Mouse (Mus musculus) Patski (cell line): ENCODE results near the gene Gcdh. TPM values are rescaled to one million over a fixed set of nuclear protein-coding genes. Genes with fewer than 3 reads are reported as not detected.

ENCODE experiments used
- ATAC-seq: fragments of 100-300 bp; one replicate; pipeline ENCODE4 v1.8.0; 2021
- CTCF ChIA-PET: fragments of 350-600 bp; sonication (Branson Sonifier 250); formaldehyde crosslinking; loops from one replicate; lab custom pipeline; 2022; ENCODE audit warnings: inconsistent platforms; lab: Charles Lee
- POLR2A ChIA-PET: fragments of 350-600 bp; sonication (Branson Sonifier 250); formaldehyde crosslinking; loops from one replicate; lab custom pipeline; 2022; ENCODE audit warnings: antibody characterized with exemption, inconsistent platforms; lab: Charles Lee
- DNase-seq: peaks from one replicate; pipeline ENCODE4 v3.0.0-alpha.2; 2011; ENCODE audit warnings: low read depth, low spot score
- H3K27me3 ChIP-seq: fragments of 371-371 bp; one replicate; pipeline ENCODE4 v1.5.1; 2021
- CTCF ChIP-seq: fragments of 100-300 bp; IDR thresholded peaks from one replicate; pipeline ENCODE4 v1.5.1; 2021
- in situ Hi-C: fragments of 300-500 bp; cut with MboI; formaldehyde crosslinking; loops from 3 replicates; pipeline ENCODE4 v1.11.1; 2018; ENCODE audit warnings: low pct_unique_long_range_greater_than_20kb, mixed read lengths
- polyA plus RNA-seq: library from polyadenylated mRNA; unstranded; gene quantifications from one replicate; pipeline ENCODE4 v1.2.3, GENCODE M21; 2021

Gcdh gene
- polyA plus RNA-seq, 1 experiment from 2014 or later: 55.5 TPM

DNA sequence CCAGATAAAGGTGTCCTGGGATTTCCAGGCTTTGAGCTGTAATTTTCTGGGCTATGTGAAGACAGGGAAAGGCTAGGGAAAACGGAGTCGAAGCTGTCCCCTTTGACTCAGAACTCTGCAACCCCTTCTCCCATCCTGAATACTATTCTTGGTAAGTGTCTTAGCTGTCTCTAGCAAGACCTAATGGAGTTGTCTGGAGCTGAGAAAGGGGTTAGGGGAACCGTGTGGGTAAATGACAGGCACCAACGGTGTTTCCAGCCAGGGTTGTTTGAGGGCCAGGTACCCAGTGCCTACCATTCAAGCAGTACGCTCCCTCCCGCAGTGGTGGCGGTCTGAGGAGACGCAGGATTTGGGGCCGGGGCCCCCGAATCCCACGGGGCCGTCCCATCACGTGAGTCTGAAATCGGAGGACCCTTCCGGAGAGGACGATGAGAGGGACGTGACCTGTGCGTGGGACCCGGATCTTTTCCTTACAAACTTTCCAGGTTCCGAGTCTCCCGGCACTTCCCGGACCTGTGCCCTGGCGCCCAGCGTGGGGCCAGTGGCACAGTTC, 8.7 kb upstream of the Gcdh start:
- POLR2A ChIA-PET: interaction anchor here (0.8 to 3.1 kb wide), 3 partner anchors 10 to 82 kb away, joined by 3 to 14 read pairs (median 4); partner anchors contain the start of gene Calr
- CTCF ChIA-PET: interaction anchor here (1.0 to 3.6 kb wide), 12 partner anchors 8 to 87 kb away, joined by 3 to 22 read pairs (median 5); partner anchors contain the start of genes Calr and Gcdh
- ATAC-seq (no peak), DNase-seq (no peak)
- no peaks in the 10 kb centered on the region for H3K27me3 ChIP-seq
- in situ Hi-C loops: no loop called here
- TF ChIP-seq CTCF: no peak

DNA sequence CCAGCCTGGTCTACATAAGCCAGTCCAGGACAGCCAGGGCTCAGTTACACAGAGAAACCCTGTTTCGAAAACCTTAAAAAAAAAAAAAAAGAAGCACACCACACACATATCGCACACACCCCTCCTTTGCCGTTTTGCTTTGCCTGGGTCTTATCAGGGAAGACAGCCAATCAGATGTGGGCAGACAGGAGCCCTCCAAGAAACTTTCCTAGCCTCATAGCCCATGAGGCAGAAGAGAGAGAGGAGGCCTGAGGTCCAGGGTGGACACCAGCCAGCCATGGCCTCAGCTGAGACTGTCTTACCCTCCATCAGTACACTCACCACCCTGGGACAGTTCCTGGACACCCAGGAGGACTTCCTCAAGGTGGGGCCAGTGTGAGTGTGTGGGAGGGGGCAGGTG, 8.0 kb upstream of the Gcdh start, which contains the start of gene Klf1:
TSS of gene Klf1 (plus strand) at position 177 of the 400 bp plus-strand sequence.
- ATAC-seq: no peak
- CTCF ChIA-PET: interaction anchor here (1.2 to 3.6 kb wide), 3 partner anchors 8 to 55 kb away, joined by 3 to 22 read pairs (median 19); partner anchors contain the start of gene Gcdh
- no peak for DNase-seq
- POLR2A ChIA-PET: interaction anchor here (3.1 kb wide), 1 partner anchor 56 kb away, joined by 14 read pairs; the partner anchor contains the start of gene Calr
- H3K27me3 ChIP-seq: no peaks in the 10 kb centered on the region
- in situ Hi-C loops: no loop called here
- TF ChIP-seq CTCF: no peak

DNA sequence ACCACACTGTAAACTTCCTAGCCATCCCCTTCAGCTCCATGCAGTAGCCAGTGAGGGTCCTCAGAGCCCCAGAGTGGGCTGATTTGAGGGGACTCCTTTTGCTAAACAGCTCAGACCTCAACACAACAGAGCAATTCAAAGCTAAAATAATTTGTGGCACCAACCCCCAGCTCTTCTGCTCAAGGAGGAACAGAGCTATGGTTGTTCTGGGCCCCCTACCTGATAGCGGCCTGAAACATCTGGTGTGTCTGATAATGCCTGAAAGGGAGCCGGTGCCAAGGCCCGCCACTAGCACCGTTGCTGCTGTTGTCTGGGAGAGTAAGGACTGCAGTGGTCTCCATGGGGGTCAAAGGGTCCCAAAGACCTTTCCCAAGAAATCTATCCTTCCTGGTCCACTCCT, 7.3 kb upstream of the Gcdh start:
- H3K27me3 ChIP-seq: no peaks in the 10 kb centered on the region
- ATAC-seq (no peak), DNase-seq (no peak)
- POLR2A ChIA-PET: interaction anchor here (0.6 to 3.1 kb wide), 3 partner anchors 22 to 212 kb away, joined by 3 to 14 read pairs (median 6); partner anchors contain the start of gene Calr
- no peak for TF ChIP-seq CTCF
- in situ Hi-C loops: no loop called here
- CTCF ChIA-PET: interaction anchor here (0.6 to 3.6 kb wide), 4 partner anchors 9 to 44 kb away, joined by 3 to 19 read pairs (median 3); no protein-coding TSS in a partner anchor

DNA sequence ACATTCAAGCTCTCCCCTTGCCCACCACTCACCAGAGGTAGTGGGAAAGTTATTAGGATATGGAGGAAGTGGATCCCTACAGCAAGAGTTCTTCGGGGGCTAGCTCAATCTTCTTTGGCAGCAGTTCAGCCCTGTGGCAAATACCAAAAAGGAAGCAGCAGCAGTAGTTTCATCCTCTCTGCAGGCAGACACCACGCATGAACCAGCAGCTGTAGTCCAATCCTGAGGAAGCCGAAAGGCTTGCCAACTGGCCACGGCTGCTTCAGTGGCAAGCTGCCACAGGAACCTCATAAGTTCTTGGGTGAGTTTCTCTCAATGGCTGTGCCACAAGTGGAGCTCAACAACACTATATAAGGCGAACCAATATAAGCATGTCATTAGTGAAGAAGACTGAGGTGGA, 2.2 kb upstream of the Gcdh start:
- no peak for TF ChIP-seq CTCF
- no peaks in the 10 kb centered on the region for H3K27me3 ChIP-seq
- ChIA-PET POLR2A (no interaction called here), CTCF (no interaction called here)
- no peak for ATAC-seq
- no peak for DNase-seq
- in situ Hi-C loops: no loop called here

DNA sequence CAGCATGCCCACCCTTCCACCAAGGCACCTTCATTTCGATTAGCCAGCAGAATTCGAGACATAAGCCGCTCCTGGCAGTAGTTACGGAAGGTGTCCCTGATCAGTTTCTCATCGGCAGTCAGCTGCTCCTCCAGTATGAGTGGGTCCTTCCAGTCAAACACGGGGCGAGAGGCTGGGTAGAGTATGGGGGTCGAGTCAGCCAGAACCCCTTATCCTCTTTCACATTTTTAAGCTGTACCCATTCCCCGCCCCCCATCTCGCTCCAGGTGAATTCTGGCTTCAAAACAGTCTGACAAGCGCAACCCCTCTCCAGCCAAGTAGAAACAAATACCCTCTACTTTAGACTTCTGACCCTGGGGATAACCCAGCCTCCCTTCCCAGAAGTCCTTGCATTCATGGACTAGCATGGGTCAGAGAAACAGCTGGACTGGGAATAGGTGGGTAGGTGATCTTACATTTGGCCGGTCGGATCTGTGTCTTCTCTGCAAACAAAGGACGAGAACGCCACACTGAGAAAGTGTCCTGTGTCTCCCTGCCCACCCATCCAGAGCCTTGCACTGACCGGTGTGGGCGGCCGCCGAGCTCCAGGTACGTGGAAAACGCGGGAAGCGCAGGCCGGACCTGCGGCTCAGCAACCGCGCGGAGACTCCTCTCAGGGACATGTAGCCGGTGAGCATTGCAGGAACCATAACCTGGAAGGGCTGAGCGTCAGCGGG, 570 bp downstream of the Gcdh start:
- ChIA-PET POLR2A (interaction anchor here (0.8 to 1.5 kb wide), 5 partner anchors 10 to 45 kb away, joined by 3 to 4 read pairs (median 3); no protein-coding TSS in a partner anchor), CTCF (interaction anchor here (0.8 to 2.7 kb wide), 6 partner anchors 7 to 48 kb away, joined by 3 to 22 read pairs (median 4); partner anchors contain the start of gene Dnase2a)
- TF ChIP-seq CTCF: no peak
- ATAC-seq: peak; percentile 29
- DNase-seq: no peak
- H3K27me3 ChIP-seq: no peaks in the 10 kb centered on the region
- in situ Hi-C loops: no loop called here

DNA sequence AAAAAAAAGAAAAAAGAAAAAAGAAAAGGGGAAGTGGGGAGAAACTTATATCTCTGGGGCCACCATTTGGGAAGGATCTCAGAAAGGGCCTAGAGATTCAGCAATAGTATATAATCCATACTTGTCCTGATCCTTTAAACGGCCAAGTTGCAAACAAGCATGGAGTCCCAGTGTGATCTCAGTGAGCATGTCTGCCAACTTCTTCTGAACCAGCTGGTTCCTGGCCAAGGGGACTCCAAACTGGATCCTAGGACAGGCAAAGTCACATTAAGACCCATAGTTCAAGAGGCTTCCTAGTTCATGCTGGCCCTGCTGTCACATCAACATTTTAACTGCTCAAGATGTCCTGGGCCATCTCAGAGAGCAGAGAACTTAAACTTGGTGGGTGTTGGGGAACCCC, 4.6 kb downstream of the Gcdh start:
- TF ChIP-seq CTCF: no peak
- CTCF ChIA-PET: interaction anchor here (1.2 to 2.0 kb wide), 2 partner anchors 14 to 109 kb away, joined by 3 to 6 read pairs; no protein-coding TSS in a partner anchor
- ATAC-seq (no peak), DNase-seq (no peak)
- in situ Hi-C loops: no loop called here
- POLR2A ChIA-PET: no interaction called here
- H3K27me3 ChIP-seq: no peaks in the 10 kb centered on the region

DNA sequence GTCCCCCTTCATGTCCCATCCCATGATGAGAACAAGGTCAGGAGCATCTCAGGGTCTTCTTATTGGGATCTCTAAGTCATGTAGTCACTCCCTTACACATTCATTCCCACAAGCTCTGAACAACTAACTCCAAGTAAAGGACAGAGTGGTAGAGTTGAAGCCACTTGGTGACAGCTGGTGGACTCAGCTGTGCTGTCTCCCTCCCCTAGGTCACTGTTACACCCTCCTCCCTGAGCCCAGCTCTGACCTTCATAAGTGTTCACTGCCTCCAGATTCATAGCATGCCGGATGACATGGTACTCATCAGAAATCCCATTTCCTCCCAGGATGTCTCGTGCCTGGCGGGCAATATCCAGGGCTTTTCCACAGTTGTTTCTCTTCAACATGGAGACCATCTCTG, 5.4 kb downstream of the Gcdh start:
- TF ChIP-seq CTCF: no peak
- DNase-seq: no peak
- in situ Hi-C loops: no loop called here
- CTCF ChIA-PET: interaction anchor here (2.0 kb wide), 1 partner anchor 15 kb away, joined by 6 read pairs; no protein-coding TSS in a partner anchor
- no peak for ATAC-seq
- no peaks in the 10 kb centered on the region for H3K27me3 ChIP-seq
- POLR2A ChIA-PET: no interaction called here

DNA sequence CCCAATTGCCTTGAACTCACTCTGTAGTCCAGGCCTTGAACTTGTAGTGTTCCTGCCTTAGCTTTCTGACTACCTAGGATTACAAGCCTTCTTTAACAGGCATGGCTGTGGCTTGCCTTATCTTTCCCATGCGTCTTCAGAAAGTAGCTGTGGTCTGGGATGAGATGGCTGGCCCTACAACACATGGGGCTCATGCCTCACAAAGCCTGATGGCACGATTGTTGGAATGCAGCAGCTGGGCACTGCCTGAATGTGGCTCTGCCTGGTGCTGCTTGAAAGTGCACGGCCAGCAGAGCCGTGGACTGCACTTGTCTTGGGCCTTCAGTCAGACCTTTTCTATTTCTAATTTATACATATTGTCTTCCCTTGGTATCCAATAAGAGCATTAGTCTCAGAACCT, 9.0 kb downstream of the Gcdh start:
- DNase-seq: no peak
- POLR2A ChIA-PET: no interaction called here
- TF ChIP-seq CTCF: no peak
- CTCF ChIA-PET: no interaction called here
- H3K27me3 ChIP-seq: no peaks in the 10 kb centered on the region
- no peak for ATAC-seq
- in situ Hi-C loops: no loop called here

DNA sequence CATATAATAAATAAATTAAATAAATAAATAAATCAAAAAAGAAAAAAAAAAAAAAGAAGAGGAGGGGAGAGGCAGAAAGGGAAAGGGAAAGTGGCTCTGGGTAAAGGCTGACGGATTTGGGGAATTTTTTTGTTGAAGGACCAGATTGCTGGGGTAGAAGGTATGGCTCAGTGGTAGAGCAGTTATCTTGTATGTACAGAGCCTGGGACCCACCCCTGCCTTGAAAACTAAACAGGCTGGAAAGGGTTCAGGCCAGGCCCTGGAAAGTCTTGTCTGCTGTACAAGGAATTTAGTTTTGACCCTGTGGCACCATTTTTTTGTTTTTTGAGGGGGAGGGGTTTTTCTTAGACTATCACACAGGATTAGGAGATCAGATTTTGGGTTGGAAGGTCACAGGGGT, 14.8 kb downstream of the Gcdh start:
- H3K27me3 ChIP-seq: no peaks in the 10 kb centered on the region
- ChIA-PET POLR2A (no interaction called here), CTCF (interaction anchor here (4.1 kb wide), 1 partner anchor 23 kb away, joined by 19 read pairs; the partner anchor contains the start of gene Klf1)
- in situ Hi-C loops: no loop called here
- no peak for DNase-seq
- TF ChIP-seq CTCF: no peak
- ATAC-seq: no peak

DNA sequence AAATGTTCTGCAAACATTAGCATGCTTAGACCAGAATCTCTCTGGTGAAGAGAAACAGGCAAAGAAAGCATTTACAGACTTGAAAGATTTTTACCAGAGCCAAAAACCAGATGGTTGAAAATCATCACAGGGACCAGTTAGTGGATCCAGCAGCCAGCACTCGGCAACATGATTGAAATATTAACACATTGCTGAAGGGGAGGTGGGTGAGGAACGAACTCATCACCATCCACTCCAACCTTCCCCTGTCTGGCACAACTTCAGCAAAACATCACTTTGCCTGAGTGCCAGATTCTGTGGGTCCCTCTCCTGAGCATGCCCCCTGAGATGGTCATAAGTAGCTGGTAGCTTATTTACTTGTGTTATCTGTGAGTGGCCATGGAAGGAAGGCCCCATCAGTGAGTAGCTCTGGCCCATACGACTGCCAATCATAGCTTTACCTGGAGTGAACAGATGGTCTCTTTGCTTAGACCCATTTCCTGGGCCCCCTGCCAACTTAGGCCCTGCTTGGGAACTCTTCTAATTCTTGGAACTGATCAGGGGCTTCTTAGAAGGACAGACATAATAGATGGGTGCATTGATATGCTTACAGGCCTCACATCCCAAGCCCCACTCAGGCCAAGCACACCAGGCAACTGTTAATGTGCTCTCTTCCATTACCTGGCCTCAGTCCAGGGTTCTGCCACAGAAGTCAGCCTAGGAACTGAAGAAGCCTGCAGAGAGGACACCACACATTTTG, 16.3 kb downstream of the Gcdh start:
- no peak for ATAC-seq
- no peak for DNase-seq
- in situ Hi-C loops: no loop called here
- CTCF ChIA-PET: interaction anchor here (1.9 to 4.1 kb wide), 2 partner anchors 9 to 25 kb away, joined by 4 to 19 read pairs; partner anchors contain the start of gene Klf1
- POLR2A ChIA-PET: no interaction called here
- no peak for TF ChIP-seq CTCF
- no peaks in the 10 kb centered on the region for H3K27me3 ChIP-seq
